Mouse (Mus musculus): Measurements from ENCODE around the gene Fmn2.

Fmn2 gene

DNA sequence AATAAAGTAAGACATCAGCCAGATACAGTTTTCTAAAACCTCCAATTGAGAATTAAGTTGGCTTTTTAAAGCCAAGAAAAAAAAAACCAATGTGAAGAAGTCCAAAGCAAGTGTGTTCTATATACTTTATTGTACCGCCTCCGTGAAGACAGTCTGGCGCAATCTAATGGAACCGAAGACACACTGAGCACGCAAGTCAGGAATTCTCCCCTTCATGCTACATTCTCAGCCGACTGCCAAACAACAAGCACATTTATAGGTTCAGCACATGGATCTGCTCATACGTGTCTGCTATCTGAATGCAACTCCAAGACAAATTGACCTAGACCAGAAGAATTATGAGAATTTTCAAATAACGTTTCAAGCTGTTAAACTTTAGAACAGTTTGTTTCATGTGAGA lies 169.2 kb downstream of the Fmn2 start:
- no peak for DNase-seq

- no peak for DNase-seq
These were observed 173.0 kb downstream of the Fmn2 start for GRCm38 (mm10) chr1:174674586-174674985.

DNA sequence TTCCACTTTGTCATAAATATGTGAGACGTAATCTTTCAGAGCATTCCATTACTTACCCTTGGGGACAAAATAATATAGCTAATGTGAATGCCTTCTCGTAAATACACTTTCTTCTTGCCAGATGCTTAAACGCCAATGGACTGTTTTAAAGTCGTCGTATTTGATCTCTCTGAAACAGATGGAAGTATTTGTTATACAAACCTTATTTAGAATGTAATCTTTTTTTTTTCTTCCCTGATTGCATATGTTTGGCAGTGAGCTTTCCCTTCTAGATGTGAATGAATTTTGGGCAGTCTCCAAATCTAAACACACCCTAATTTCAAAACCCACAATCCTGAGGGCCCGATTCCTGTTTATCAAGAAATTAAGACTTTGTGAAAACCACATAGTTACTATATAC lies 173.7 kb downstream of the Fmn2 start:
- DNase-seq = no peak

DNA sequence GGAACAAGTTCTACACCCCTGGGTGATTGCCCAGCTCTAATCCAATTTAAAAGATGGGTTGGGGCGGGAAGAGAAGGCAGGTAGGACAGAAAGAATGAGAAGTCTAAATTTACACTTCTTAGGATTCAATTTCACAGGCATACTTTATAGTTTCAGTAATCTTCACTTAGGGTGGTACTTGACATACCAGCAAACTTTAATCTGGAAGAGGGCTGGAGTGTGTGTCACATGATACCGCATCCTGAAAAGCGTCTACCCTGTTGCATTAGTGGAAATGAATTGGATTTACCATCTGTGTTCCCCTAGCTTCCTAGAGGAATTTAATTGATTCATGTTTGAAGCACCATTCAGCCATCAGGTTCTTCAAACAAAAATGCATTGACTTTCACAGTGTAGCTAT lies 174.6 kb downstream of the Fmn2 start:
- no peak for DNase-seq

DNA sequence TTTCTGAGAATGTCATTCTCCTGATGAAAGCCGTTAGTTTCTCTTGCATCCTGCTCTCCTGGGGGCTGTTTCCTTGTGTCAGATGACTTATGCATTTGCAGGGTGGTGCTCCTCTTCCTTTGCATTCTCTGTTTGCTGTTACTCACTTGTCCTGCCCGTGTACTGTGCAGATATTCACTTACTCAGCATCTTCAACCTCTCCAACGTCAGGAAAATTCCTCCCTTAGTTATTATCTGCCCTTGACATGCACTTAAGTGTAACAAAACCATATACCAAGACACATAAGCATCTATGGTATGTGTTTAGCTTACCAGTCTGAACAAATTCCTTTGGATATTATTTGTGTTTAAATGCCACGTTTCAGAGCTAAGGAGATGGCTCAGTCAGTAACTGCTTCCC lies 175.6 kb downstream of the Fmn2 start:
- DNase-seq = no peak

- DNase-seq = no peak
These were observed 187.7 kb downstream of the Fmn2 start for GRCm38 (mm10) chr1:174689301-174689700.

DNA sequence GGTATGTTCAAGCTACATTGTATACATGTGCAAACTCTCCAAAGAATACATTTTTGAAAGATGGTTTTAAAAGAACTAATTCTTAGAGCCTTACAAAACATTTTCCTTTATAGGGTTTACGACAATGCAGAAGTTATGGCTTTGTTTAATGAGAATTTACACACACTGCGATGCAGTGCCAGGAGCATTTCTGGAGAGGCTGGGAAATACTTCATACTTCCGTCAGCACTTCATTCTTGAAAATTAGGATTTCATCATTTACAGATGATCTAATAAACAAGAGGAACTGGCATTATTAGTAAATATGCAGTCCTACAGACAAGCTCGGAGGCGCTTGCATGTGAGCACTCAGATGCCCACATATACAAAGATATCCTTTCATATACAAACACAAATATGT lies 199.2 kb downstream of the Fmn2 start:
- no peak for DNase-seq

- no peak for DNase-seq
These were observed 200.2 kb downstream of the Fmn2 start for GRCm38 (mm10) chr1:174701835-174702234.

DNA sequence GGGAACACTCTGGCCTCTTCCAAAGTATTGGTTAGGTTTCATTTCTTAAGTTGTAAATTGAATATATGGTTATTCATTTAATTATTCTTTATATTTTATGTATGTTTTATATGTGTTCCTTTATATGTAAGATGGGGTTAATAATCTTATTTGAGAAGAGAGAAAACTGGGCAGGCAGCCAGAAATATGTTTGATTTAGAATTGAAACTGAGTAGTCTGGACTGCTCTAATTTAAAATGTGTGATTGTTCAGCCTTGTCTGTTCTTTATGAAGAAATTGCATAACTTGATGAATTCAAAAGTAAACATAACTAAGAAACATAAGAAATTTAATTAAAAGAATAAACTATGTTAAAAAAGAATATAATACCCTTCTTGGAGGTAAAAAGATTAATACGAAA lies 202.3 kb downstream of the Fmn2 start:
- no peak for DNase-seq

- no peak for DNase-seq
These were observed 218.3 kb downstream of the Fmn2 start for GRCm38 (mm10) chr1:174719729-174720458.

DNA sequence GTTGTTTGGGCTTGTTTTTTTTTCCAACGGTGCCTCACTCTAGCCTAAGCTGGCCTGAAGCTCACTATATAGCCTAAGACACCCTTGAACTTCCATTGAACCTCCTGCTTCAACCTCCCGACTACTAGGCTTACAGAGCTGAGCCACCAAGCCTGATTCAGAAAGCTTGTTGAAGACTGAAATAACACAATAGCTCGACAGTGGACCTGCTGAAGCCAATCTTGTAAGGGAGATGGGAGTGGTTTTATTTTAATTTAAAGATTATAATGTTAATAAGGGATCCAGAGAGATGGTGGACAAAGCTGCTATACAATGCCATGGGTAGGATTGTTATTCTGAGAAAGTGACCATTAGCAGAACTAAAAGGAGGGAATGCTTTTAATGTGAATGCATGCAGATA lies 227.1 kb downstream of the Fmn2 start:
- no peak for DNase-seq

GRCm38 (mm10) chr1:174732715-174733114 lies 231.1 kb downstream of the Fmn2 start:
- DNase-seq = no peak

DNA sequence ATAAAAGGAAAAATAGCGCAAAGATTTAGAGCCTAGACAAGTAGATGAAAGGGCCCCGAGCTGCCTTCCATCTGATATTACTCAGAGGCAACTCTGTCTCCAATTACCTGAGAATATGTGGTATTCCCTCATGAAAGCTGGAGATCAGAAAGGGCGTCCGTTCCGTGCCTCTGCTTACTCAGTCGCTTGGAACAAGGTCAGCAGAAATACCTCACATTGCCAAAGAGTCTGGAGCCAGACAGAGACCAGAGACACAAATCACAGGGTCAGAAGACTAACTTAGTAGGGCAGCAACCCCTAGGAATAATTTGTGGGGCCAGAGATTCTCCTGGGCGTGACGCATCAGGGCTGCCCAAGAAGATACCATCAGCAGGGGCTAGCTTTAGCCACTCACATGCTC lies 237.3 kb downstream of the Fmn2 start:
- no peak for DNase-seq

GRCm38 (mm10) chr1:174742667-174743066 lies 241.0 kb downstream of the Fmn2 start:
- no peak for DNase-seq

- no peak for DNase-seq
These were observed 246.9 kb downstream of the Fmn2 start for GRCm38 (mm10) chr1:174748520-174748919.

DNA sequence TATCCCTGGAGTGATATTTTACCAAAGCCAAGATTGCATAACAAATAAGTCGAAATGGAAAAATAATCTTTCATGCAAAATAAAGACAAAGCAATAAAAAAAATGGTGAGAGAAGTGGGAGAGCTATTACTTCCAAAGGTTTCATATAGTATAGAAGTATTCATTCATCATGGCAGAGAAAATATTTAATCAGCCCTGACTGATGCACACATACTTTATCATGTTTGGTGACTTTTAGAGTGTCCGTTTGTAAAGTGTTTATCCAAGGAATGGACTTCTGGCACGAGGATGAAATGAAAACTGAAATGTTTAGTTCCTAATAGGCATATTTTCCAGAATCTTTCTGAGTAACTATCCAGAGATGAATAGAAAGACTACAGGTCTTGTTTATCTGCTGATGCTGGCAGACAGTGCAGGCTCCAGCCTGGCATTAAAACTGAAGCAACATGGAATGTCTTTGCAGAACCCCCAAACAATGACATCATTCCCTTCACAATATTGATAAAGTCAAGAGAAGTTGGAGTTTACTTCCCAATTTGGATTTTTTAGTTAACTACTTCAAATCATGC lies 249.4 kb downstream of the Fmn2 start:
- no peak for DNase-seq

DNA sequence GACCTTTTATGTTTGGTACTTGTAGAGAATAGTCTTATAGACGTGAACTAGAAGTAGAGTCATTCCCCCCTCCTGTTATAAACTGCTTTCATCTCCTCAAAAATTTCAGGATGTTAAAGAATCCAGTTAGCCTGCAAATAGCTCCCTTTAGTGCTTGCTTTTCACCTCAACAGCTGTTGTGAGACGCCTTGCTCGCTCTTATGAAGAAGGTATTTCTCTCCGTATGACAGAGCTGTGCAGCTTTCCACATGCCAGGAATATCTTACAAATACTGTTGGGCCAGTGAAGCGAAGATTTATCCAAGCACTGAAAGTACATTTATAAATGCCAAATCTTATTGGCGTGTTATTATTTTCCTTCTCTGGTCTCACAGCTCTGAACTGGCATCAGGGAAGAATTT lies 257.7 kb downstream of the Fmn2 start:
- no peak for DNase-seq

GRCm38 (mm10) chr1:174765757-174766156 lies 264.1 kb downstream of the Fmn2 start:
- DNase-seq = no peak

GRCm38 (mm10) chr1:174766852-174767251 lies 265.2 kb downstream of the Fmn2 start:
- no peak for DNase-seq

DNA sequence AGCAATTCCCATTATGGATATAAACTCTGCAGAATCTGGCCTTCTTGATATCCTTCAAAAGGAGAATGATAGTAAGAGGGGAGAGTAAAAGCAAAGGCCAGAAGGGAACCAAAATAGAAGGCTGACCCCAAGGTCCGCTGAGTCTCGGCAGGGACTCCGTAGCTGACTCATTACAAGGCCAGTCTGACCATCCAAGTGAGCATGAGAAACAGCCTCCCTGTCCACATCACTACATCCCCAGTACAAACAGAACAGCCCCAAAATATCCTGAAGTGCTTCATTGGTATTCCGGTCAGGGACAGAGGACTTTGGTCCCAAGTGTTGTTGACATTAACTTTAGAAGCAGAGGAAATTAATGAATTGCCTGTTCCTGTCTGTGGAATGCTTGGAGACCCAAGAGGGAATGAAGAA lies 270.3 kb downstream of the Fmn2 start:
- no peak for DNase-seq

GRCm38 (mm10) chr1:174781037-174781436 lies 279.4 kb downstream of the Fmn2 start:
- DNase-seq = no peak

DNA sequence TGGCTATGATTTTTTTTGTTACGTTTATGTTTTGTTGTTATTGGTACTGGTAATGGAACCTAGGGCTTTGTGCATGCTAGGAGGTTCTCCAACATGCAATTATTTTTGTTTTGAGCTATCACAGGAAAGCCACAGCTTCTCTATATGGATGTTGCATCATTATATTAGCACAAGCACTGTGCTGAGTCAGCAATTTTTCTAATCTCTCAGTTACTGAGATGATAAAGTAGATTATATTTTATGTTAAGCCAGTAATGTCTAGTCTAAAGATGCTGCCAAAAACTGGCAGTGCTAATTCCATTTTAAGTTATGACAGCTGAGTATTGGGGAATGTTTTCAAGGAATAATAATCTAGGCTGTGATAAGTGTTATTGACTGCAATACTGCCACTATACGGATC lies 287.0 kb downstream of the Fmn2 start:
- no peak for DNase-seq

DNA sequence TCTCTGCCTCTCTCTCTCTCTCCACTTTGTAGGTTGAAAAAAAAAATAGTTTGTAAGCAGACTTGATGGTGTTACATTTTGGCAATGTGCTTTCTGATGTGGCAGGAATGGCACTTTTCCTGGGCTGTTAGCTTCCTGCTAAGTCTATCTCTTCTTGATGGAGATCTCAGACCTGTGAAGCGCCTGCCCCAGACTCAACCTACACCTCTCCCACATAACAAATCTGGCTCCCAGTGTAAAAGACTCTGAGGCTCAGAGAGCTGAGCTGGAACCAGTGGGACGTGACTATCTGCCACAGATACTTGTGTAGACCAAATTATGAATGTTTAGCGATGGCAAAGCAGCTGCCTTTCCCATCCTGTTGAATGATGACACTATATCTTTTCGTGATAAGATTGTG lies 310.2 kb downstream of the Fmn2 start:
- DNase-seq = no peak

DNA sequence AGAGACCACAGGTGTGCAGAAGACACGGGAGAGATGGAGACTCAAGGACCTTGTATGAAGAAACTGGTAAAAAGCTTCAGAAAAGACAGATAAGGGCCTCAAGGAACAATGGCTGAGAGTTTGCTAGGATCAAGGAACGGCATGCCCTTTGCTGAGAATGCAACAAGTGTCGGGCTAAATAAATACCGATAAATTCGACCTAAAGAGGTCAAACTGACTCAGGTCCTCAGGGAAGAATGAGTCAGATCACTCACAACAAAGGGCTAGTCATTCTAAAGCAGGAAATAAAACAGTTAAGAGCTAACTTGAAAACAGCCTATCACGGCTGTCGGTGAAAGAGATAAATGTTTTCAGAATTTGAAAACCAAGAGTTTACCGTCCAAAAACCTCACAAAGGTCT lies 324.9 kb downstream of the Fmn2 start:
- DNase-seq = no peak

- DNase-seq = no peak
These were observed 335.2 kb downstream of the Fmn2 start for GRCm38 (mm10) chr1:174836861-174837260.

Data from layer of hippocampus, adult 9-11 months (tissue).